Mouse (Mus musculus) lung, postnatal 14 days (tissue): ENCODE measurements at regions not wholly inside any gene's neighbourhood (a gene's known extent, or its start where the extent isn't known, plus 50 kb on each side); places are given as distances from the start of the nearest gene placed in this dataset.

Experiments used
- DNase-seq: peaks from one replicate; pipeline ENCODE4 v3.0.0; 2021

DNA sequence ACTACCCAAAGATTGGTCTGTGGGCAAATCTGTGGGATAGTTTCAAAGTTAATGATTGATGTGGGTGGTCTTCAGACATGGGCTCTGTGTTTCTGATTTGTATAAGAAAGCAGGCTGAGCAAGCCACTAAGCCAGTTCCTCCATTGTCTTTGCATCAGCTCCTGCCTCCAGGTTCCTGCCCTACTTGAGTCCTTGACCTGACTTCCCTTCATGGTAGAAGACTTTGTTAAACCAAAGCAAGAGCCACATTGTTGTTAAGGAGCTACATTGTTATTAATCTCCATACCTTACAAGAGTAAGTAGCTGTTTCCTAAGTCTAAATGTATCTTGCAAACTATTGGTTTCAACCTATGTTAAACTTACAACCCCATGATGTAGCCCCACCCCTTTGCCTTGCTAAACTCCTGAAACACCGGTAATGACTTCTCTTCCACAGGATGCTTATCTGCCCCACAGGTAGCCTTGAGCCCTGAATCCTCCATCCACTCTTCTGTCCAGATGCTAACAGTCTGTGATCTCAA, 136.5 kb upstream of the 4930535I16Rik start:
- no peak for DNase-seq

DNA sequence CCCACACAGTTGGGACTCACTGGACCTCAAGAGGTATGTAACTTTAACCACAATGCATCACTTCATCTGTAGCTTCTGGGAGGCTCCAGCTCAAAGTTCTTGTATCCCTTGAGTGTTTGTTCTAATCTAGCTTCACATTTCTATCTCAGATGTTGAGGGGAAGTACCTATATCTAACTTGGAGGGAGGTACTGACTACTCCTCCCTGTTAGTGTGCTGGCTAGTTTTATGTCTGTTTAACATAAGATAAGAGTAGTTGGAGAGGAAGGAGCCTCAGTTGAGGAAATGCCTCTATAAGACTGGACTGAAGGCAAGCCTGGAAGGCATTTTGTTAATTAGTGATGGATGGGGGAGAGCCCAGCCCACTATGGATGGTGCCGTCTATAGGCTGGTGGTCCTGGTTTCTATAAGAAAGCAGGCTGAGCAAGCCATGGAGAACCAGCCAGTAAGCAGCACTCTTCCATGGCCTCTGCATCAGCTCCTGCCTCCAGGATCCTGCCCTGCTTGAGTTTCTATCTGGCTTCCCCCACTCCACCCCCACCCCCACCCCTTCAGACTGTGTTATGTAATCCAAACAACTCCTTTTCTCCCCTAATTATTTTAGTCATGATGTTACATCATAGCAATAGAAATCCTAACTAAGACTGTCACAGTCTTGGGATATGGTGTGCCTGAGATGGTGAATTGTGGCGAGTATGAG, 135.7 kb upstream of the 4930535I16Rik start:
- DNase-seq = no peak

DNA sequence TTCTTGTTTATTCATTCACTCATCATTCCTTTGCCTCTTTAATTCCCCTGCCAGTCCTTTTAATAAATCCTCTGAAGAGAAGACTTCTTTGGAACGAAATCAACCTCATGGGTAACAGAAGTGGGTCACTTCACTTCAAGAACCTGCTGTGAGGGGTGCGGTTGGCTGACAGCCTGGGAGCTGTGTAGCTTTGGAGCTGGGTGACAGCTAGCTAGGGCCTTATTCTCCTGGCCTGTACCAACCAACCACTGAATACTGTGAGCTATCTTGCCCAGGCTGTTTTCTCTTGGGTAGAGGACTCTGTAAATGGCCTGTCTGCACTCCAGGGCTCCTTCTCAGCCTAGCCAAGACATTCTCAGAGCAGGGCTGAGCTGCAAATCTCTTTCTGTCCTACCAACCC, 134.6 kb upstream of the 4930535I16Rik start:
- peak; percentile 37 for DNase-seq

DNA sequence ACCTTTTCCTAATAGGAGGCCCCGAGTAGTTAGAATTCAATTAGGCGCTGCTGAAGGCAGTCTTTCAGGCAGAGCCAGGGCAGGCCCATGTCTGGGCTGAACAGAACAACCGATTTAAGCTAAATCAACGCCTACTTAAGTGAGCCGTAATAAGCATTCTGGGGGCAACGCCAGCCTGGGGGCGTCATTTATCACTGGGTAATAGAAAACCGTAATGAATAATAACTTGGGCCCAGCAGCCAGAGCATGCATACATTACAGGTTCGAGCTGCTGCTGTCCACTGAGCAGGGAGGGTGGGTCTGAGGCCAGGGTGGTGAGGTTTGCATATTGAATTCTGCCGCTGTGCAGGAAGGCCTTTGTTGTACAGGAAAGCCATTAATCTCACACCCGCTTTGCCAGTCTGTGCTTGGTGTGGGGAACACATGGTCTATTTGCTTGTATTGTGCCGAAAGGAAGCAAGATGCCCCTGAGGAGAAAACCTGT, 130.6 kb upstream of the 4930535I16Rik start:
- DNase-seq = no peak

DNA sequence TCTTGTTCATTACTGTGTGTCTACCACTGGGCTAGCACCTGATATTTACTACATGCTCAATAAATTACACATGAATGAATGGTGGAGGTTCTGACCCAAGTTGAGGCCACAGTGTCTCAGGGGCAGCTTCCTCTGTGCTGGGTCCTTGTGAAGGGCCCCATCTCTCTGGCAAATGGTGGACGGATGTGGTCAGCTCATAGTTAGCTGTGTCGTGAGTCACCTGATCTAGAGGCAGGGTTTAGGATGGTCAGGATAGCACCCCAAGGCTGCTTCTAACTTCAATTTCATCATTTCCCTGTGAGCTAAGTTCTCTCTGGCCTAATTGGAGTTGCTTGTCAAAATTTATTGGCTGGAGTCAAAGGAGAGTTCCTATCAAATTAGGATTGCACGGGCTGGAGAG, 130.1 kb upstream of the 4930535I16Rik start:
- DNase-seq = no peak

DNA sequence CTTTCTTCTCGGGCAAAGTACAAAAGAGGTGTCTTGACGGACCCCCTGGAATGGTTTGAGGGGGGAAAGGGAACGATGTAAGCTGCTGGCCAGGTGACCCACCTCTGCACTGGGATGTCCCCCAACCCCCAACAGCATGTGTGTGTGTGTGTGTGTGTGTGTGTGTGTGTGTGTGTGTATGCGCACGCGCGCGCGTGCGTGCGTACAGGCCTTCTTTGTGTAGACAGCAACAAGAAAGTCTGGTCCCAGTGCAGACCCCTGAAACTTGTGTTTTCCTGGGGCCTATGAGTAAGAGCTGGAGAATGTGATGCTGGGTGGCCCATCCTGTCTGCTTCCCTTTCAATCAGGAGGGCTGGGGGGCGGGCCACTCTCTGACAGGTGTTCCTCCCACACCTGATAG, 118.7 kb upstream of the 4930535I16Rik start:
- no peak for DNase-seq

DNA sequence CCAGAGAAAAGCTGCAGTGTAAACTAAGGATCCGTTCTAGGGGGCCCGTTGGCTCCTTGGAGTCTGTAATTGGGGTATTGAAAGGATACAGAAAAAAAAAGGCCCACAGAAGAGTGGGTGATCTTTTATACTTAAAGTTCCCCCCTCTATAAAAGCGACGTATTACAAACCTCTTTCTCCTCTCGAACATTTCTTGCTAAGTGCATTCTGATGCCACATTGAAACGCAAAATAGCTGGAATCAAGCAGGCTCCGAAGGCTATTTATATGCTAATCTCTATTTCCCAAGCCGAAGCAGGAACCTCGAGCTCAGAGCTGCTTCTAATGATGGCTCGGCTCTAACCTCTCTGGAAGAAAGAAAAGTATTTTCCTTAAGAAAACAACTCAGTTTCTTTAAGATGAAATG, 117.8 kb upstream of the 4930535I16Rik start:
- no peak for DNase-seq

DNA sequence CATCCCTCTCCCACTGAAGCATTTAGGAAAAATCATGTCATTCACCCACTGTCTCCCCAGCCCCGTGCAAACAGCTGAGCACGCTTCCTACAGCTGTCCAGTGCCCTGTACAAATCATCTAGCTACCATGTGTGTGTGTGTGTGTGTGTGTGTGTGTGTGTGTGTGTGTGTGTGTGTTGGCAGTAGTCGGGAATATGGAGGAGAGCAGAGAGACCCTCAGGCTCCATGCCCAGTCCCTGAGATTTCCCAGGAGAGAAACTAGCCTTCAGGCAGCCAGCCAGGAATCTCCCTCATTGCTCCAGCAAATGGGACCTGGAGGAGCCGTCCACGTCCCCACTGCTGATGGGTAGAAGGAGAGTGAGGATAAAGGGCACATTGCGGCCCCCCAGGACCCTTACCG, 117.4 kb upstream of the 4930535I16Rik start:
- DNase-seq = no peak

DNA sequence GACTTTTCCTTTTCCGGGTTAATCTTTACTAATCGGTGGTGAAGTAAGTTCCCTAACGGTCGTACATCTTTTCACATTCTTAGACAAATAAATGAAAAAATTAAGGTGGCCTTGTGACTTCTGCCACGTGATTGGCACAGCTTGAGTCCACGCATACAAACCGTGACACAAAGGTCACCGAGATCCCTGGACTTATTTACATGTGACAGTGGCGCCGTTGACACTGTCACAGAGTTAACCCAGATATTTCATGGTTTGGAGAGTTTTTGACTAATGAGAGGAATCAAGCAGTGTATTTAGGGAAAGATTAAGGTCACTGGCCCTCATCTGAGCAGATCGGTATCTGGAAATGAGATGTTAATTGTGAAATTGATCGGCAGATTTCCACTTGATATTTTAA, 110.2 kb upstream of the 4930535I16Rik start:
- DNase-seq = no peak

DNA sequence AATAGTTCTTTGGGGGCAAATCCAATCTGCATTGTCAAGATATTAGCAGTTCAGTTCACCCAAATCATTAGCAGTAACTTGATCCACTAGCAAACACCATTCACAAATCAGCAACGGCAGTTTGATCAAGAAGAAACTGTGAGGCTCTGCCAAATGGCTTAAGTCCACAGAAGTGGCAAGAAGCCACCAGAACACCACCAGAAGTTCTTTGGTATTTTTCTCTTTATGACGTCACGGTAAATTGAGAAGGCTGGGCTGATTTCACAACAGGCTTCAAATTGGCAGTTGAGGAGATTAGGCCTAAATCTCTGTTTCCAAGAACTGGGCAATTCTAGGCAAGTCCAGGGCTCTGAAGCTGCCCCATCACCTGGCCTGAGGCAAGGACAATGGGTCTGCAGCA, 98.6 kb upstream of the 4930535I16Rik start:
- no peak for DNase-seq

DNA sequence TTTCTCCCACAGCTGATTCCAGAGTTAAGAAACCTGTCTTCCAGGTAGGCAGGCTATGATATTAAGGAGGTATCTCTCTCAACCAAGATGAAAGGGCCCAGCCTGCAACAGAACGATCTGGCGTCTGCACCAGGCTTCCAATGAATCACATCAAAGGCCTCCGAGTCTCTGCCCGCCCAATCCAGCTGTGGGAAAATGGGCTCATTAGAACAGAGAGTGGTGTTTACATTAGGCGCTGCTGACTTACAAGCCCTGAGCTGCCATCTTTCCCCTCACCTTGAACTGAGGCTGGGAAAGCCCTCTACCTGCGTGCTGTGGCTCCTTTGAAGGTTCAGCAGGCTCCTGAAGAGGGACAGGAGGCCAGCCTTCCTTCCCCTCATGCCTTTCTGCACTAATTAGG, 97.5 kb upstream of the 4930535I16Rik start:
- DNase-seq = no peak

DNA sequence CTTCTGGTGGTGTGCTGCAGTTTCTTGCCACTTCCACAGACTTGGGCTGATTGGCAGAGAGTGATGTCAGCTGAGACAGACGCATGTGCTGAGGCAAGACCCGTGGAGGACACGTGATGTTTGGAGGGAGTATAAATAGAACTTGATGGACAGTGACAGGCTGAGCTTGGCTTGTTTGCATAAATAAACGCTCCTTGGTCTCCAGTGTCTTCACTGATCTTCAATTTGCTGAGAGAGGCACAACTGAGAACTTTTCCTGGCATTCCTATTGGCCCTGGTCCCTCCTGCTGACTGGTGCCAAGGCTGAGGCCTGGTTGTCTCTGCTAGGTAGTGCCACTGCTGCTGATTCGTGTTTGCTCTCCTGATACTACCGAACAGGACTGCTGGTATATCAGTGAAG, 94.6 kb upstream of the 4930535I16Rik start:
- DNase-seq = no peak

DNA sequence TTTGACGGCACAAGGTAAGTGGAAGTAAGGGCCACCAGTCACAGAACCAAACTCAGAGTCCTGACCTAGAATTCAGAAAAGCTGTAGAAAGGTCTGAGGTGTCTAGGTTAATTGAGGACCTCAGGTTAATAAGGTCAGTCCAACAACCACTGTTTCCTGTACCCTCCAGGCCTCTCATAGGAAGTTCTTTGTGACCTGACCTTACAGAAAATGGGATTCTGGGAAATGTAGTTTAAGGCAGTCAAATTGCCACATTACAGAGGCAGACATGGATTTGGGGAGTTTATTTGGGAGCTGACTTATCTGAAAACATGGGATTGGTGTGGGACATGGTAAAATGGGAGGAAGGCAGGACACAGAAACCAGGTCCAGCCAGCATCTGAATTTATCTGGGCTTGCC, 90.9 kb upstream of the 4930535I16Rik start:
- DNase-seq = no peak

DNA sequence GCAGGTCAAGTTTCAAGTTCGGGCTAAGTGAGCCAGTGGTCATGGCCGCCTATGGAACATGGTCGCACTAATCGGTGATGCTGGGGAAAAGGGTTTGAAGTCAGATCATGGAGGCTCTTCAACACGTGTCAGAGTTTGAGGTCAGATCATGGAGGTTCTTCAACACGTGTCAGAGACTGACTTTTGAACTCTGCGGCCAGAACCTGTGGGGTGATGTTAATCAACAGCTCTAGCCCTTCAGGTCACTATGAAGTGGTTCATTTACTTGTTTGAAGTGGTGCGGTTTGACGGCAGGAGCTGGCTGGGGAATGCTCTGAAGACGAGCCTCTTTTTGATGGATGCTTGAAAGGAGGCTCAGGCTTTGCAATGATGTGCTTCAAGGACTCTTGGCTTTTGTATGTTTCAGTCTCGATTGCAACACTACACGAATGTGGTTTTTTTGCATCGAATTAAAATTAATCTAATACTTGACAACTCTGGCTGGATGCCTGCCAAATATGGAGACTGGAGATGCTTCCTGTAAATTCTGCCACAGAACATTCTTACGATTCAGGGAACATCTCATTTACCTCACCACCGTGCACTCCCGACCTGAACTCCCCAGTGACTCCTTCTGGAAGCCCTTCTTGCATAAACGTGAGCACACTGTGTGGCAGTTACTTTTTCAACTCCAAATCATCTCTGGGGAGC, 87.9 kb upstream of the 4930535I16Rik start:
- no peak for DNase-seq

DNA sequence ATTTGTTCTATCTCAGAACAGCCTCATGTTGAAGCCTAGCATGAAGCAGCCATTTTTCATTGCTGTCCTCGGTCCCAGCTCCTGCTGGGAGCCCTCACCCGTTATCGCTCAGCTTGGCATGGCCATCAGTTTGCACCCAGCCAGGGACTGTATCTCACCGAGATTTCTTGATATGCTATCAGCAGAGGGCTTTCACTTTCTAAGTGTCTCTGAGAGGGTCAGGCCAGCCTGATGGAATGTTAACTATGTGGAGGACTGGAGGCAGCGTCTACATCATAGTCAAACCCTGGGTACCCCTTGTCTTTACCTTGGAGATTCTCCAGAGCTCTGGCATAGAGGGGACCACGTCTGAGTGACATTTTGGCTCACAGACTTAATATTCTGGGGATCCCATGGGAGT, 84.9 kb upstream of the 4930535I16Rik start:
- DNase-seq = no peak

DNA sequence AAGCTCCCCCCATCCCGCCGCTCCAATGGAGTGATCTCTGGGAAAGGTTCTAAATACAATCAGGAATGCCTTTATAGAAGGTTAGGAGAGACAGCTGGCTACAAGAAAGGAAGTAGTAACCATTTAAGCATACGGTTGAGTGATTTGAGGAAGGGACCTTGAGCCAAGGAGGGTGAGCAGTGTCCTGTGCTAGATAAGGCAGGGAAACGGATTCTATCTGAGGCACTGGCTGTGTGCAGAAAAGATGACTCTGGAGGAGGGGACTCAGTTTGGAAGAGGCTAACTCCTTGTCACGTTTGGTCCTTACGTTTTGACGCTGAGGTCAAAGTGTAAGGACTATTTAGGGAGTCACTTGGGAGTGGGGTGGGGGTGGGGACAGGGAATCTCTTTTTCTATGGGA, 84.3 kb upstream of the 4930535I16Rik start:
- DNase-seq = no peak

DNA sequence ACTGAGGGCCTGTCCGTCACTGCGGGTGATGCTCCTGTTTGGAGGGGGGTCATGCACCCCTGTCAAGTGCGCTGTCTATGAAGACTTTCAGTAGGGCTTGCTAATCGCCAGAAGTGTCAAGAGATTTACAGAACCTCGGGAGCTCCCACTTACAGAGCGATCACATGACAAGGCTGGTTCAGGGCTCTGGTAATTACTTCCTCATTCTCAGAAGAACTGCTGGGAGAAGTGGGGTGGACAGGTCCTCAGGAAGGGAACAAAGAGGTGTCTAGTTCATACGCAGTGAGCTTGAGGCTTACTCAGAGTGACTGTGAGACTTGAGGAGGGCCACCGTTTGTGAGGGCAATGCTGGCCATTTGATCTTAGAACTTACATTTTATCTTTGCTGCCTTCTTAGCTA, 78.0 kb upstream of the 4930535I16Rik start:
- no peak for DNase-seq

DNA sequence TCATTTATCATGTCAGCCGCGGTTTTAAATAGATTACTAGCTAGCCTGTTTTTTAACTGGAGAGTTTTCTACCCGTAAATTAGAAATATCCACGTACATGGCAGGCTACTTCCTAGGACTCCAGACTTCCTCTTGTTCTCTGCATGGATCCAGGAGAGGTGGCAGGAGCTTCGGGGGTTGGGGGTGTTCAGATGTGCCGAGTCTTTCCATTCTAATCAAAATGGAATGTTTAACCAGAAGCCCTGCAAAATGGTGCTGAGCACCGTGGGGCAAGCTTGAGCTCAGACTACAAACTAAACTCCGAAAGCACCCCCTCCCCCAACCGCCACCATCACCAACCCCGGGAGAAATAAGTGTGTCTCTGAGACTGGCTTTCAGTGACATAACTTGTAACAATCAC, 73.4 kb upstream of the 4930535I16Rik start:
- DNase-seq = no peak

DNA sequence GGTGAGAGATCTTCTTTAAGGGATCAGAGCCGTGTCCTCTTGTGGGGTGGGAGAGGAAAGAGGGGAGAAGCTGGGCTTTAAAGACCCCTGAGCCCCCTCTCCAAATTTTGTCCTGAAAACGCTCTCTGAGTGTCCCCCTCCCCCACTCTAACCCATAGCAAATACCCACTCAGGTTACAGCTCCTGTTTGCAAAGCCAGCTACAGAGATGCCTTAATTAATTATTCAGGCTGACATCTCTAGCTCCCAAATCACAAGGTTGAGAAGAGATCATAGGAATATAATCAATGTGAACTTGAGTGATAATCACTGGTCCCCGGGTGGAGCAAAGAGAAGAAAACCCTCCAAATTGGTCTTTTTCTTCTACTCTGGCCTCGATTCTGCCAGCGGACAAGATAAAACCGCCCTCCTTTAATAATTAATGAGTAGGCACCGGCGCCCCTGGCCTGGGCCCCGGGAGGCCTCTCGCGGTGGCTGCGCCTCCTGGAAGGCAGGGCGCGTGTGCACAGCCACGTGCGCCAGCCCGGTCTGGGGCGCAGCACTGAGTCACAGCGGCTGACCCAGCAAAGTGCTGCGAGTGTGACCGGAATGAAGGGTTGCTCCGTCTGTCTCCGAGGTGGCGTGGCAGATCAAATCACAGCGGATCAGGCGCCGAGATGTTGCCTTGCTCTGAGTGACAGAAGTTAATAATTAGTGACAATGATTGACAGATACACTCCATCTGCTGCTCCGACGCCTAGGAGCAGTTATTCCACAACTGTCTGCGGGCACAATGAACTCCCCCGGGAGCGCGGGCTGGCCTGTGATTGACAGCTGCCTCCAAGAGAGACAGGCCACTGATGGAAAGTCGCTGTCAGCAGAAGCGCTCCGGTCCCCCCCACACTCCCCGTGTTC, 72.7 kb upstream of the 4930535I16Rik start:
- DNase-seq = no peak
